Mouse (Mus musculus): ENCODE data around the gene Naa15. TPM values are rescaled to one million over a fixed set of nuclear protein-coding genes. Genes with fewer than 3 reads are reported as not detected.

Naa15 gene
- polyA plus RNA-seq, 1 experiment, result 15.0 TPM

DNA sequence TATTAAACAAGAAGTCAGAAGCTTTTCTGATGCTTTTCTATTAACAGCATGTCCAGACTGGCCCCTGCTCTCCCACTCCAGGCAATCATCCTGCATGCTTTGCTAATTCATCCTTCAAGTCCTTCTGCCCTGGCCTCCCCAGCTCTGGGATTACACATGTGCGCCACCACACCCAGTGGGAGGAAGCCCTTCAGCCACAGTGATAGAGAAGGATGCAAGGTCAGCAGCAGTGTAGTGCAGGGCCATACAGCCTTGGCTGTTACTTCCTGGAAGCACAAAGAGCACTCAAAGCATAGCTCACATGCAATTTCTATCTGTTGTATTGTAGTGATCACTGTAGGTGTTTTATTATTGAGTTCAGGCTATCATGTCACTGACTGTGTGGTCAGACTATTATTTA is 1.7 kb upstream of the Naa15 start:
- Histone ChIP-seq H3K36me3 (ENCODE audit: control insufficient read depth, insufficient read depth, low read length) (no peaks in the 10 kb centered on the region), H3K27ac (ENCODE audit: control insufficient read depth, insufficient read depth, low read depth, low read length) (no peak overlapping the region), H3K27me3 (ENCODE audit: control insufficient read depth, insufficient read depth, low read length) (no peaks in the 10 kb centered on the region), H3K4me1 (ENCODE audit: control insufficient read depth, insufficient read depth, low read length) (peaks cover 2% of the 10 kb centered on the region; the same call in 1 of the 2 replicates), H3K4me3 (ENCODE audit: control insufficient read depth, low read depth, low read length) (no peak overlapping the region)
- TF ChIP-seq CTCF (IDR thresholded peaks at IDR 0.05; ENCODE audit: control insufficient read depth, insufficient read depth, insufficient replicate concordance, low read depth, low read length) (no peak), POLR2A (IDR thresholded peaks at IDR 0.05; ENCODE audit: control insufficient read depth, low read depth, low read length) (no peak)

DNA sequence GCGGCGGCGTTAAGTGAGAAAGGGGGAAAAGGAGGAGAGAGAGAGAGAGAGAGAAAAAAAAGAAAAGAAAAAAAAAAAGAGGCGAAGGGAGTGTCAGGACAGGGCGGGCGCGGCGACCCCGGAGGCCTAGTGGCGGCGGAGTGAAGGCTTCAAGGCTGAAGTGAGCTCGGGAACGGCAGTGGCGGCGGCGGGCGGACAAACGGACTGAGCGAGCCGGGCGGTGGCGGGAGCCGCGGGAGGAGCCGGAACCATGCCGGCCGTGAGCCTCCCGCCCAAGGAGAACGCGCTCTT is 1.1 kb downstream of the Naa15 start:
- Histone ChIP-seq H3K36me3 (ENCODE audit: control insufficient read depth, insufficient read depth, low read length) (no peaks in the 10 kb centered on the region), H3K27me3 (ENCODE audit: control insufficient read depth, insufficient read depth, low read length) (no peaks in the 10 kb centered on the region), H3K27ac (ENCODE audit: control insufficient read depth, insufficient read depth, low read depth, low read length) (peak overlapping the region; percentile 98), H3K4me1 (ENCODE audit: control insufficient read depth, insufficient read depth, low read length) (peaks cover 2% of the 10 kb centered on the region; the same call in 1 of the 2 replicates), H3K4me3 (ENCODE audit: control insufficient read depth, low read depth, low read length) (peak overlapping the region; percentile 94)
- TF ChIP-seq CTCF (IDR thresholded peaks at IDR 0.05; ENCODE audit: control insufficient read depth, insufficient read depth, insufficient replicate concordance, low read depth, low read length), result no peak
- no peak; the same call in 1 of the 2 replicates for TF ChIP-seq POLR2A (IDR thresholded peaks at IDR 0.05; ENCODE audit: control insufficient read depth, low read depth, low read length)

DNA sequence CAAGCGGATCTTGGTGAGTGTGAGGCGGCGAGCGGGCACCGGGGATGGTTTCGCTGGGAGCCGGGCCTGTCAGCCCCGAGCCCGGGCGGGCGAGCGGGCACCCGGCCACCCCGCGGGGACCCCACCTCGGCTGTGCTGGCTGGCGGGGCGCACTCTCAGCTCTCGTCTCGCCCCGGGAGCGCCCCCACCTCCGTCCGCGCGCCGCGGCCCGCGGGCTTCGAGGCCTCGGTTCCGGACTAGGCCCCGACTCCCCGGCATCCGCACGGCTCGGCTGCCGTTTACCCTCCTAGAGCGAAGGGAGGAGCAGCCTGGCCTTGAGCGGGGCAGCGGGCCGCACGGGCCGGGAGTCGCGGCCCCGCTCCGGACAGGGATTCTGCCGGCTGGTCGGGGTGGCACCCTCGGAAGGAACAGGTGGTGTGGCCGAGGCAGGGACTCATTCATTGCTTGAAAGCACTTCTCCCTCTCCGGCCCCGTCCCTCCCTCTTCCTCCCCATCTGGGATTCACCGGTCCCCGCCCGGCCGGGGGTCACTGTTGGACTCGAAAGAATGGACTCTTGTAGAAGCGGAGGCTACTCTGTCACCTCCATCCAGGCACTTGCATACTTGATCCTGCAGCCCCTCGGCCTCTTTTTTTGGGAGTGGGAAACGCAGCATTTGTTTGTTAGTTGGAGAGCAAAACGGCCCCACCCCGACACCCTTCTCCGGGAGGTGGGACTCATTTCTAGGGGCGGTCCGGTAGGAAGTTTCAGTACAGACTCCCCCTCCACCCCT is 1.6 kb downstream of the Naa15 start:
- H3K36me3 ChIP-seq (ENCODE audit: control insufficient read depth, insufficient read depth, low read length), result no peaks in the 10 kb centered on the region
- peaks cover 2% of the 10 kb centered on the region; the same call in 1 of the 2 replicates for H3K4me1 ChIP-seq (ENCODE audit: control insufficient read depth, insufficient read depth, low read length)
- TF ChIP-seq CTCF (IDR thresholded peaks at IDR 0.05; ENCODE audit: control insufficient read depth, insufficient read depth, insufficient replicate concordance, low read depth, low read length) (no peak), POLR2A (IDR thresholded peaks at IDR 0.05; ENCODE audit: control insufficient read depth, low read depth, low read length) (no peak; the same call in 1 of the 2 replicates)
- no peaks in the 10 kb centered on the region for H3K27me3 ChIP-seq (ENCODE audit: control insufficient read depth, insufficient read depth, low read length)
- peak overlapping the region; percentile 94 for H3K4me3 ChIP-seq (ENCODE audit: control insufficient read depth, low read depth, low read length)
- H3K27ac ChIP-seq (ENCODE audit: control insufficient read depth, insufficient read depth, low read depth, low read length), result peak overlapping the region; percentile 98

DNA sequence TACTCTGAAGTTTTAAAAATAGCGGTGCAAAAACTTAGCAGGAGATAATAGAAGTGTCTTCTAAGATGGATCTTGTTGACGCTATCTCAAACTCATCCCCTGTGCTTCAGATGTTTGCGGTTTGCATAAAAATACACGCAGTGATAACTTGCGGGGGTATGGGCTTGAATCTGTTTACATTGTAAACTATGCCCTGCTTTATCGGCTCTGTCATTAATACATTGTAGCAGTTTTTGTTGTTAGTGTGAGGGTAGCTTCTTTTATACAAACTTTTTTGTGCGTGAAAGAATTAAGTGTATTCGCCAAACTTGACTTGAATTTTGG is 2.1 kb downstream of the Naa15 start:
- Histone ChIP-seq H3K27me3 (ENCODE audit: control insufficient read depth, insufficient read depth, low read length) (no peaks in the 10 kb centered on the region), H3K4me3 (ENCODE audit: control insufficient read depth, low read depth, low read length) (peak overlapping the region; percentile 94), H3K36me3 (ENCODE audit: control insufficient read depth, insufficient read depth, low read length) (no peaks in the 10 kb centered on the region), H3K4me1 (ENCODE audit: control insufficient read depth, insufficient read depth, low read length) (peaks cover 2% of the 10 kb centered on the region; the same call in 1 of the 2 replicates), H3K27ac (ENCODE audit: control insufficient read depth, insufficient read depth, low read depth, low read length) (peak overlapping the region; percentile 98)
- TF ChIP-seq CTCF (IDR thresholded peaks at IDR 0.05; ENCODE audit: control insufficient read depth, insufficient read depth, insufficient replicate concordance, low read depth, low read length), result no peak
- TF ChIP-seq POLR2A (IDR thresholded peaks at IDR 0.05; ENCODE audit: control insufficient read depth, low read depth, low read length), result no peak

DNA sequence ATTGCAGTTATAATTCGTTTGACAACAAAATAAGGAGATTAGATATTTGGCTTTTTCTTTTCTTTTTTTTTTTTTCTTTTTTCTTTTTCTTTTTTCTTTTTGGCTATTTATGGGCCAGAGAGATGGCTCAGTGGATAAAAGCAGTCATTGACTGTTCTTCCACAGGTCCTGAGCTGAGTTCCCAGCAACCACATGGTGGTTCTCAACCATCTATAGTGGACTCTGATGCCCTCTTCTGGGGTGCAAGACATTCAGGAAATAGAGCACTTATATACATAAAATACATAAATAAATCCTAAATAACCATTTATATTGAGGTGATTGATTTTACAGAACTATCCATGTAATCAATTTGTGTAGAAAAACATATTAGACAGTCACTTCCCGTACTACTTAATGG is 2.5 kb downstream of the Naa15 start:
- Histone ChIP-seq H3K4me1 (ENCODE audit: control insufficient read depth, insufficient read depth, low read length) (peaks cover 2% of the 10 kb centered on the region; the same call in 1 of the 2 replicates), H3K27ac (ENCODE audit: control insufficient read depth, insufficient read depth, low read depth, low read length) (no peak overlapping the region), H3K27me3 (ENCODE audit: control insufficient read depth, insufficient read depth, low read length) (no peaks in the 10 kb centered on the region), H3K36me3 (ENCODE audit: control insufficient read depth, insufficient read depth, low read length) (no peaks in the 10 kb centered on the region), H3K4me3 (ENCODE audit: control insufficient read depth, low read depth, low read length) (peak overlapping the region; percentile 27; the same call in 1 of the 2 replicates)
- no peak for TF ChIP-seq POLR2A (IDR thresholded peaks at IDR 0.05; ENCODE audit: control insufficient read depth, low read depth, low read length)
- no peak for TF ChIP-seq CTCF (IDR thresholded peaks at IDR 0.05; ENCODE audit: control insufficient read depth, insufficient read depth, insufficient replicate concordance, low read depth, low read length)

DNA sequence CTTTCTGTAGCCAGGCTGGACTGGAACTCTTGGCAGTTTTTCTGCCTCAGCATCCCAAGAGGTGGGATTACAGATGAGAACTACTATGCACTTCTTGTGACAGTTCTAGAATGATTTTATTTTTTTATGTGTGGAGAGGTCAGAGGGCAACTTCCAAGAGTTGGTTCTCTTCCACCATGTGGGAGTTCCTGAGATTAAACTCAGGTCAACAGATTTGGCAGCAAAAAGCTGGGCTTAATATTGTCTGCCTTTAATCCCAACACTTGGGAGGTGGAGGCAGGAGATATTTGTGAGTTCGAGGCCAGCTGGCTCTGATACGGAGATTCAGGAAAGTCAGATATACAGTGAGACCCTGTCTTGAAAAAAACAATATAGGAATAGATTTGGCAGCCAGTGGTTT is 3.0 kb downstream of the Naa15 start:
- no peaks in the 10 kb centered on the region for H3K27me3 ChIP-seq (ENCODE audit: control insufficient read depth, insufficient read depth, low read length)
- H3K4me1 ChIP-seq (ENCODE audit: control insufficient read depth, insufficient read depth, low read length), result peaks cover 2% of the 10 kb centered on the region; the same call in 1 of the 2 replicates
- H3K4me3 ChIP-seq (ENCODE audit: control insufficient read depth, low read depth, low read length), result peak overlapping the region; percentile 41; the same call in 1 of the 2 replicates
- no peaks in the 10 kb centered on the region for H3K36me3 ChIP-seq (ENCODE audit: control insufficient read depth, insufficient read depth, low read length)
- TF ChIP-seq CTCF (IDR thresholded peaks at IDR 0.05; ENCODE audit: control insufficient read depth, insufficient read depth, insufficient replicate concordance, low read depth, low read length), result no peak
- no peak for TF ChIP-seq POLR2A (IDR thresholded peaks at IDR 0.05; ENCODE audit: control insufficient read depth, low read depth, low read length)
- no peak overlapping the region for H3K27ac ChIP-seq (ENCODE audit: control insufficient read depth, insufficient read depth, low read depth, low read length)

DNA sequence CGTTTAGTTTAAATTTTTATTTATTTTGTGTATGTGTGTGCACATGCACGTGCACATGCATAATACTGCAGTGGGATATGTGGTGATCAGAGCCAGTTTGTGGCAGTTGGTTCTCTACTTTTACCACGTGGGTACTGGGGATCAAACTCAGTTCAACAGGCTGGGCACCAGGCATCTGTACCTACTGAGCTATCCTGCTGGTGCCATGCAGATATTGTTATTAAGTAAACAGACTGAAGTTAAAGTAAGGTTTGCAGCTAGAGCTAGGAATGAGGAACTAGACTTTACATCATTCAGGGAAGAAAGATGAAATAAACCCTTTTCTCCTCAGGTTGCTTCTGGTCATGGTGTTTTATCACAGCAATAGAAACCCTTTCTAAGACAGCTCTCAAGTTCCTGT is 7.0 kb downstream of the Naa15 start:
- Histone ChIP-seq H3K4me1 (ENCODE audit: control insufficient read depth, insufficient read depth, low read length) (no peaks in the 10 kb centered on the region), H3K27me3 (ENCODE audit: control insufficient read depth, insufficient read depth, low read length) (no peaks in the 10 kb centered on the region), H3K36me3 (ENCODE audit: control insufficient read depth, insufficient read depth, low read length) (no peaks in the 10 kb centered on the region), H3K4me3 (ENCODE audit: control insufficient read depth, low read depth, low read length) (no peak overlapping the region), H3K27ac (ENCODE audit: control insufficient read depth, insufficient read depth, low read depth, low read length) (no peak overlapping the region)
- TF ChIP-seq CTCF (IDR thresholded peaks at IDR 0.05; ENCODE audit: control insufficient read depth, insufficient read depth, insufficient replicate concordance, low read depth, low read length) (no peak), POLR2A (IDR thresholded peaks at IDR 0.05; ENCODE audit: control insufficient read depth, low read depth, low read length) (no peak)
